Mouse (Mus musculus) hindbrain, postnatal 0 days (tissue): ENCODE measurements at regions not wholly inside any gene's neighbourhood (a gene's known extent, or its start where the extent isn't known, plus 50 kb on each side); places are given as distances from the start of the nearest gene placed in this dataset.
A peak's percentile ranks its signal among the peaks of the same experiment; 100 is the strongest.

Source experiments
- ATAC-seq: fragments of 200-750 bp; cut with Nextera tagmentation; 2 replicates; pipeline ENCODE4 v1.8.0; 2017; ENCODE audit warnings: mild to moderate bottlenecking, moderate TSS enrichment, moderate library complexity
- DNase-seq: peaks from one replicate; pipeline ENCODE4 v3.0.0-alpha.2; 2015; ENCODE audit warnings: low spot score
- H3K27ac ChIP-seq: fragments of 300-500 bp; sonication (generic); 2 replicates; pipeline ENCODE4 v1.5.1; 2014; ENCODE audit warnings: mild to moderate bottlenecking
- H3K27me3 ChIP-seq: fragments of 300-500 bp; sonication (generic); 2 replicates; pipeline ENCODE4 v1.6.1; 2014; ENCODE audit warnings: low read length, mixed read lengths; ENCODE audit not compliant: insufficient read depth
- H3K36me3 ChIP-seq: fragments of 300-500 bp; sonication (generic); 2 replicates; pipeline ENCODE4 v1.6.1; 2014; ENCODE audit warnings: low read length, mixed read lengths; ENCODE audit not compliant: insufficient read depth
- H3K4me1 ChIP-seq: fragments of 300-500 bp; sonication (generic); 2 replicates; pipeline ENCODE4 v1.6.1; 2014; ENCODE audit warnings: antibody characterized with exemption, low read length, mixed read lengths; ENCODE audit not compliant: insufficient read depth
- H3K4me2 ChIP-seq: fragments of 300-500 bp; sonication (generic); 2 replicates; pipeline ENCODE4 v1.6.1; 2014; ENCODE audit warnings: low read depth, mild to moderate bottlenecking, low read length, moderate library complexity, mixed read lengths
- H3K4me3 ChIP-seq: fragments of 300-500 bp; sonication (generic); 2 replicates; pipeline ENCODE4 v1.5.1; 2014; ENCODE audit warnings: low read length
- H3K9ac ChIP-seq: fragments of 300-500 bp; sonication (generic); replicated peaks from 2 replicates; pipeline ENCODE4 v1.6.1; 2014; ENCODE audit warnings: mild to moderate bottlenecking, low read length, moderate library complexity, mixed read lengths
- H3K9me3 ChIP-seq: fragments of 300-500 bp; sonication (generic); 2 replicates; pipeline ENCODE4 v1.6.1; 2016; ENCODE audit warnings: low read length, mixed read lengths
- CTCF ChIP-seq: IDR thresholded peaks from 2 replicates; pipeline ENCODE4 v1.5.1; 2016; ENCODE audit warnings: antibody characterized with exemption, control low read depth, low read depth
- WGBS: fragments of 180-500 bp; shearing (Covaris S2); extraction: QIAGEN DNeasy Blood & Tissue Kit; methylation state at CpG from one replicate; pipeline ENCODE4 v1.1.7; 2014; 5-methylcytosine and 5-hydroxymethylcytosine counted together

DNA sequence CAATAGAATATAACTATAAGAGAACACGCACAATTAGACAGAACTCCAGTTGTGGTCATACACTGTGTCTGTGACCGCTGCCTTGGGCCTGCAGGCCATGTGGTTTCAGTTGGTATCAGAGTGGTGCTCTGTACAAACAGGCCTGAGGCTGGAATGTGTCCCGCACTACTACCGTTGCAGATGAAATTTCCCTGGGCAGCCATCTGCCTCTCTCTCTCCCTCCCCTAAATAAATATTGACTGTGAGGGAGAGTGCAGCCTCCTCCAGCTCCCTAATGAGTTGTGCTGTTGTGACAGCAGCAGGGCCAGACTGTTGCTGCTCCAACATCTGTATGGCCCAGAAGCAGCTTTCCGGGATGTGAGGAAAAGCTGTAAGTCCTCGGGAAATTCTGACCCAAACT lies 146.7 kb downstream of the Hs3st3b1 start:
- Histone ChIP-seq H3K36me3 (no peaks in the 10 kb centered on the region), H3K4me2 (no peak overlapping the region), H3K4me3 (no peak overlapping the region), H3K27ac (no peak overlapping the region), H3K9me3 (no peaks in the 10 kb centered on the region), H3K27me3 (no peaks in the 10 kb centered on the region), H3K9ac (no peak overlapping the region), H3K4me1 (no peaks in the 10 kb centered on the region)
- TF ChIP-seq CTCF, result no peak
- DNase-seq (no peak), ATAC-seq (no peak)
- WGBS, result 64% methylated on average over 6 of the region's 6 CpGs

- no peaks in the 10 kb centered on the region for H3K27me3 ChIP-seq
- H3K4me2 ChIP-seq, result no peak overlapping the region
- no peaks in the 10 kb centered on the region for H3K9me3 ChIP-seq
- H3K9ac ChIP-seq, result no peak overlapping the region
- no peak for DNase-seq
- H3K4me1 ChIP-seq, result no peaks in the 10 kb centered on the region
- H3K36me3 ChIP-seq, result no peaks in the 10 kb centered on the region
- TF ChIP-seq CTCF, result no peak
- no peak overlapping the region for H3K4me3 ChIP-seq
- H3K27ac ChIP-seq, result no peak overlapping the region
- 85% methylated on average over 6 of the region's 6 CpGs for WGBS
- no peak for ATAC-seq
Observed at GRCm38 (mm10) chr11:63779371-63779770, 142.7 kb downstream of the Hs3st3b1 start.

DNA sequence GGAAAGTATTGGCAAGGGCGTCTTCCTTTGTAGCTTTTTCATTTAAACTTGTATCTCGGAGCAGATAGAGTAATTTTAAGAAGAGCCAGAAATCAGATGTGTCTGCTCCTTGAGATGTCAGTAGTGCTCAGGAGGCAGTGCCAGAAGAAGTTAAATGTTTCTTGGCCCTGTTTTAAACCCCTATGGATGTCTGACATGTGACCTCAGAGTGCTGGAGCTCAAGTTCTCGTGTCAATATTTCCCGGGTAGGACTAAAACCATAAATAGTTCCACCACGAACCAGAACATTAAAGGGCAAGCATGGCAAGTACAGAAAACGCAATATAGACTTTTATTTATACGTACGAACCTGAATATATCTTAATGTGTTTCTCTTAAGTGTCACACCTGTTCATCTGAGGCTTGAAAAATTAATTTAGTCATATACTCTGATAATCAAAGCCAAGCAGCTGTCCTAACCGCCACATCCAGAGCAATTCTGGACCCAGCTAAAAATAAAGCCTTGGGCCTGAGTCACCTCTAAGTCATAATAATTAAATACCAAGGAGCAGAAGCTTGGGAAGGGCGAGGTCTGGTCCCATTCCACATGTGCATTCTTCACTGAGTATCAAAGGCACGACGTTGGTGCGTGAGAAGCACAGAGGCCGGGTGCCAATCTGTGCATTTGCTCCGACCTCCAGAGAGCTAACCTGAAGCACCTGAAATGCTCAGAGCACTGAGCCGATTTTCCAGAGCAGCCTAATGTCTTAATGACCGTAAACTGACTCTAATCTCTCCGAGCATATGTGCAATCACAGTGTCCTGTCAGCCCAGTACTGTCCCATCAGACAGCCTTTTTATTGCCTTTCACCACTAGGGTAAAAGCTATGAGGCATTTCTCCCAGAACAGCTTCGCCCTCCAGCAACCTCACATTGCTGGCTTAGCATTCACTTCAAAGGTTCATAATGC lies 139.8 kb downstream of the Hs3st3b1 start:
- 0 out of 2 replicates have a peak, but pooled peaks have one; percentile 14 for TF ChIP-seq CTCF
- DNase-seq (no peak), ATAC-seq (no peak)
- WGBS, result 82% methylated on average over 19 of the region's 19 CpGs
- no peak overlapping the region for H3K4me2 ChIP-seq
- H3K27ac ChIP-seq, result no peak overlapping the region
- no peaks in the 10 kb centered on the region for H3K36me3 ChIP-seq
- H3K27me3 ChIP-seq, result no peaks in the 10 kb centered on the region
- H3K9ac ChIP-seq, result no peak overlapping the region
- H3K9me3 ChIP-seq, result no peaks in the 10 kb centered on the region
- peaks cover 5% of the 10 kb centered on the region; the same call in 1 of the 2 replicates for H3K4me1 ChIP-seq
- H3K4me3 ChIP-seq, result no peak overlapping the region

- no peak overlapping the region for H3K9ac ChIP-seq
- H3K27ac ChIP-seq, result no peak overlapping the region
- no peak overlapping the region for H3K4me3 ChIP-seq
- no peak overlapping the region for H3K4me2 ChIP-seq
- peaks cover 5% of the 10 kb centered on the region; the same call in 1 of the 2 replicates for H3K4me1 ChIP-seq
- no peaks in the 10 kb centered on the region for H3K27me3 ChIP-seq
- WGBS, result 11% methylated on average over 8 of the region's 8 CpGs
- H3K36me3 ChIP-seq, result no peaks in the 10 kb centered on the region
- DNase-seq (peak; percentile 48), ATAC-seq (peak; percentile 7; the same call in 1 of the 2 replicates)
- no peaks in the 10 kb centered on the region for H3K9me3 ChIP-seq
- no peak for TF ChIP-seq CTCF
Observed at GRCm38 (mm10) chr11:63785281-63785886, 136.7 kb downstream of the Hs3st3b1 start.

GRCm38 (mm10) chr11:63785965-63786364 lies 136.1 kb downstream of the Hs3st3b1 start:
- no peak overlapping the region for H3K27ac ChIP-seq

DNA sequence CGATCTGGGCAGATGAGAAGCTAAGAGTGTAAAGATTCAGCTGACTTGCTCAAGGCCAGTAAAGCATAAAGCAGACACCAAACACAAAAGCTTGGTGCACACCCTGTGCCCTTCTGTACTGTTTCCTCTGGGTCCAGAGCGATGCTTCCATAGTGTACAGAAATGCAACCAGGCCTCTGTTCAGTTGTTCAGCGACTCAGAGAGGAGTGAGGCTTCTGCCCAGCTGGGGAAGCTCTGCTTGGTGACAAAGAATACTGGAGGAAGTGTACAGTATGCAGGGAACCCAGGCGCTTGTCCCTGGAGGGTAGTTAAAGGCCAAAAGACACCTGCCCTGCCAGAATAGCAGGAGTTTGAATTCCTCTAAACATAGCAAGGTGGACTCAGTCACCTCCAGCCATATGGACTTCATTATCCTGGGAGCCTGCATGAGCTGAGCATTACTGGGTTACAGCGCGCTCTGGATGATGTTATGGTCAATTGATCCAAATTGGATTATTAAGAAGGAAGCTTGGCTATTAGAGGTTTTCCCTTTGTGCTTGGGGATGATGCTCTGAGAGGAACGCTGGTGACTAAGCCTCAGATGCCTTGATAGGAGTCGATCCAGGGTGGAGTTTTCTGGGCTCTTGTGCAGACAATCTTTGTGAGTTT lies 132.5 kb downstream of the Hs3st3b1 start:
- Histone ChIP-seq H3K9ac (no peak overlapping the region), H3K27me3 (no peaks in the 10 kb centered on the region), H3K4me3 (no peak overlapping the region), H3K4me2 (no peak overlapping the region), H3K4me1 (peaks cover 5% of the 10 kb centered on the region; the same call in 1 of the 2 replicates), H3K27ac (no peak overlapping the region), H3K36me3 (no peaks in the 10 kb centered on the region), H3K9me3 (no peaks in the 10 kb centered on the region)
- ATAC-seq (no peak), DNase-seq (no peak)
- WGBS, result 64% methylated on average over 8 of the region's 8 CpGs
- TF ChIP-seq CTCF, result no peak

More at GRCm38 (mm10) chr11:63785965-63786364, 136.1 kb downstream of the Hs3st3b1 start:
- Histone ChIP-seq H3K27me3 (no peaks in the 10 kb centered on the region), H3K4me3 (no peak overlapping the region), H3K4me1 (peaks cover 5% of the 10 kb centered on the region; the same call in 1 of the 2 replicates), H3K4me2 (no peak overlapping the region), H3K9me3 (no peaks in the 10 kb centered on the region), H3K9ac (no peak overlapping the region), H3K36me3 (no peaks in the 10 kb centered on the region)
- no peak for TF ChIP-seq CTCF
- ATAC-seq, result no peak
- no peak for DNase-seq
- WGBS, result 50% methylated on average over 4 of the region's 4 CpGs
